In genomic region chr8:95254564-95255434, GRCm38 (mm10) we compare ENCODE assay signal across 8 mouse cellular contexts. TPM values are rescaled to one million over a fixed set of nuclear protein-coding genes. Genes with fewer than 3 reads are reported as not detected.
DNase-seq lines count a peak whose midpoint lies in the region; ATAC-seq lines count a peak whose summit lies in the region.

No protein-coding gene starts in this region.

- DNase-seq in adipocyte (ENCODE audit: low spot score), result peak; percentile 94
- peak; percentile 97 for DNase-seq in embryo, embryonic 10 days (ENCODE audit: low spot score)
- DNase-seq in gastrocnemius, postnatal 14 days, result peak; percentile 96
- DNase-seq in left cerebral cortex, postnatal 10 days (ENCODE audit: extremely low spot score in 1 of 2, low spot score in 2 of 2), result peak; percentile 92 to 95
- peak; percentile 96 for DNase-seq in mesoderm, embryonic 11.5 days (ENCODE audit: low read depth, low spot score)
- peak; percentile 93 to 95 for DNase-seq in right cerebral cortex, postnatal 36 days (ENCODE audit: low spot score in 2 of 2)
- peak; percentile 92 for DNase-seq in yolk sac, embryonic 10.5 days (ENCODE audit: low spot score)

- ATAC-seq in inflammation-experienced regulatory T-cells, adult 6 months, result peak; percentile 99

- intact Hi-C loops in gastrocnemius, postnatal 14 days (cut with DNase I; ENCODE audit: low total_unique reads), result no loop called here
- intact Hi-C loops in left cerebral cortex, postnatal 10 days (cut with DNase I), result loop anchor here (2.0 to 10.0 kb wide), 2 partner anchors 76 to 170 kb away; partner anchors contain the start of gene Zfp319

RNA-seq across cellular contexts. Expression of gene Cngb1, which starts 51.6 kb away (rescaled TPM):
- total RNA-seq in gastrocnemius, postnatal 14 days (2021), result 1 to 10 TPM in 1 of 2 experiments, under 1 TPM in 1; 0.92 to 1.3 TPM
- polyA plus RNA-seq in inflammation-experienced regulatory T-cells, adult 6 months (2017; shearing (Covaris generic)), result under 1 TPM in 1 of 3 experiments, not detected in 2; 0.32 TPM
- total RNA-seq in left cerebral cortex, postnatal 10 days (2021), result under 1 TPM; 0.58 to 0.71 TPM

RNA-seq across cellular contexts. Expression of gene Kifc3, which starts 52.2 kb away (rescaled TPM):
- 10 to 100 TPM; 11.2 to 11.5 TPM for total RNA-seq in gastrocnemius, postnatal 14 days (2021)
- 1 to 10 TPM in 1 of 3 experiments, under 1 TPM in 1, not detected in 1; 0.40 to 1.1 TPM for polyA plus RNA-seq in inflammation-experienced regulatory T-cells, adult 6 months (2017; shearing (Covaris generic))
- 10 to 100 TPM; 56.2 to 58.6 TPM for total RNA-seq in left cerebral cortex, postnatal 10 days (2021)

RNA-seq across cellular contexts. Expression of gene Tepp, which starts 55.6 kb away (rescaled TPM):
- not detected for total RNA-seq in gastrocnemius, postnatal 14 days (2021)
- not detected for polyA plus RNA-seq in inflammation-experienced regulatory T-cells, adult 6 months (2017; shearing (Covaris generic))
- total RNA-seq in left cerebral cortex, postnatal 10 days (2021), result 1 to 10 TPM; 1.7 to 2.3 TPM

Comparison
In these comparisons a context has a peak if more than half of its experiments do, and no peak if none do; other contexts are left out.
1. Peak in every context shown above with its lines: DNase-seq and ATAC-seq.
2. RNA of gene Kifc3, which starts 52.2 kb away (total RNA-seq): 56.2 to 58.6 TPM in left cerebral cortex, postnatal 10 days; 11.2 to 11.5 TPM in gastrocnemius, postnatal 14 days; every median in the first group is over 4 times any median in the second.